Mouse (Mus musculus): Measurements from ENCODE around the gene Hes2. TPM values are rescaled to one million over a fixed set of nuclear protein-coding genes. Genes with fewer than 3 reads are reported as not detected.

The Hes2 gene
- total and polyA plus RNA-seq, 3 experiments = 0.04 to 0.33 TPM; not detected in 1

GRCm38 (mm10) chr4:152117538-152117937 is 41.1 kb upstream of the Hes2 start:
- Histone ChIP-seq H3K9me3 (replicated peaks) (no peaks in the 10 kb centered on the region), H3K4me1 (ENCODE audit: insufficient read depth, low read depth, low read length) (0 out of 2 replicates have a peak, but pooled peaks cover 2% of the 10 kb centered on the region), H3K36me3 (replicated peaks) (no peaks in the 10 kb centered on the region), H3K27me3 (ENCODE audit: insufficient read depth, low read length) (peaks cover 66% of the 10 kb centered on the region), H3K4me3 (ENCODE audit: low read depth, low read length) (no peak overlapping the region)
- TF ChIP-seq POLR2AphosphoS5 (IDR thresholded peaks at IDR 0.05; ENCODE audit: insufficient replicate concordance, low read depth, low read length) = no peak
- no peak for TF ChIP-seq GATA2 (IDR thresholded peaks at IDR 0.05; ENCODE audit: borderline replicate concordance, low read depth, low read length)
- TF ChIP-seq TAL1 (conservative IDR thresholded peaks at IDR 0.05; ENCODE audit: low read depth, low read length) = no peak
- TF ChIP-seq CTCF (IDR thresholded peaks at IDR 0.05; ENCODE audit: low read depth, low read length) = no peak
- TF ChIP-seq GATA1 (IDR thresholded peaks at IDR 0.05; ENCODE audit: borderline replicate concordance, low read length) = no peak
- no peak for ATAC-seq (ENCODE audit: extremely low read depth, insufficient number of reproducible peaks, low FRiP score, poor library complexity, severe bottlenecking)
- no peak for DNase-seq (ENCODE audit: low spot score)

GRCm38 (mm10) chr4:152119396-152120292 is 39.0 kb upstream of the Hes2 start:
- Histone ChIP-seq H3K27me3 (ENCODE audit: insufficient read depth, low read length) (peaks cover 80% of the 10 kb centered on the region), H3K4me1 (ENCODE audit: insufficient read depth, low read depth, low read length) (0 out of 2 replicates have a peak, but pooled peaks cover 2% of the 10 kb centered on the region)
- no peak for ATAC-seq (ENCODE audit: extremely low read depth, insufficient number of reproducible peaks, low FRiP score, poor library complexity, severe bottlenecking)

GRCm38 (mm10) chr4:152120311-152121182 is 38.1 kb upstream of the Hes2 start:
- DNase-seq (ENCODE audit: low spot score) (no peak), ATAC-seq (ENCODE audit: extremely low read depth, insufficient number of reproducible peaks, low FRiP score, poor library complexity, severe bottlenecking) (no peak)
- peaks cover under 1% of the 10 kb centered on the region; the same call in 1 of the 2 replicates for H3K9me3 ChIP-seq (replicated peaks)
- H3K4me3 ChIP-seq (ENCODE audit: low read depth, low read length) = no peak overlapping the region; the same call in 1 of the 2 replicates
- H3K27me3 ChIP-seq (ENCODE audit: insufficient read depth, low read length) = peaks cover 81% of the 10 kb centered on the region
- 0 out of 2 replicates have a peak, but pooled peaks cover 2% of the 10 kb centered on the region for H3K4me1 ChIP-seq (ENCODE audit: insufficient read depth, low read depth, low read length)
- TF ChIP-seq TAL1 (conservative IDR thresholded peaks at IDR 0.05; ENCODE audit: low read depth, low read length) (no peak), POLR2AphosphoS5 (IDR thresholded peaks at IDR 0.05; ENCODE audit: insufficient replicate concordance, low read depth, low read length) (no peak), GATA2 (IDR thresholded peaks at IDR 0.05; ENCODE audit: borderline replicate concordance, low read depth, low read length) (no peak), GATA1 (IDR thresholded peaks at IDR 0.05; ENCODE audit: borderline replicate concordance, low read length) (no peak), CTCF (IDR thresholded peaks at IDR 0.05; ENCODE audit: low read depth, low read length) (no peak)
- peaks cover 6% of the 10 kb centered on the region for H3K36me3 ChIP-seq (replicated peaks)

More at GRCm38 (mm10) chr4:152119396-152120292, 39.0 kb upstream of the Hes2 start:
- no peaks in the 10 kb centered on the region for H3K9me3 ChIP-seq (replicated peaks)
- no peak for DNase-seq (ENCODE audit: low spot score)
- H3K4me3 ChIP-seq (ENCODE audit: low read depth, low read length) = no peak overlapping the region
- no peak for TF ChIP-seq GATA1 (IDR thresholded peaks at IDR 0.05; ENCODE audit: borderline replicate concordance, low read length)
- 0 out of 2 replicates have a peak, but pooled peaks have one; percentile 10 for TF ChIP-seq CTCF (IDR thresholded peaks at IDR 0.05; ENCODE audit: low read depth, low read length)
- no peaks in the 10 kb centered on the region for H3K36me3 ChIP-seq (replicated peaks)

DNA sequence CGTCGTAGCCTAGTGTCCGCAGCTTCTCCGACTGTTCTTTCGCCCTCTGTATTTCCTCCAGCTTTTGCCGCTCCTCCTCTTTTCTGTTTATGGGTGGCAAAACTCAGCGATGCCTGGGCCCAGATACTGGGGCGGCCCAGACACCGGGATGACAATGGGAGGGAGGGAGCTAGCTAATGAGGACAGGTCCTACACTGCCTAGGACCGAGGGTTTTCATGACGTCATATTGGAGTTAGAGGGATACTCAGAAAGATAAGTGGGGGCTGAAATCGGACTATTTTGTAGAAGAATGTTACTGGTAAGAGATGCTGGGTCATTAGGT is 37.5 kb upstream of the Hes2 start:
- ATAC-seq (ENCODE audit: extremely low read depth, insufficient number of reproducible peaks, low FRiP score, poor library complexity, severe bottlenecking) = no peak

GRCm38 (mm10) chr4:152124361-152124961 is 34.2 kb upstream of the Hes2 start:
- Histone ChIP-seq H3K36me3 (replicated peaks) (peaks cover 28% of the 10 kb centered on the region), H3K4me1 (ENCODE audit: insufficient read depth, low read depth, low read length) (peaks cover 6% of the 10 kb centered on the region), H3K4me3 (ENCODE audit: low read depth, low read length) (no peak overlapping the region), H3K27me3 (ENCODE audit: insufficient read depth, low read length) (peaks cover 52% of the 10 kb centered on the region), H3K9me3 (replicated peaks) (peaks cover 14% of the 10 kb centered on the region)
- ATAC-seq (ENCODE audit: extremely low read depth, insufficient number of reproducible peaks, low FRiP score, poor library complexity, severe bottlenecking) (no peak), DNase-seq (ENCODE audit: low spot score) (no peak)
- TF ChIP-seq CTCF (IDR thresholded peaks at IDR 0.05; ENCODE audit: low read depth, low read length) (no peak), GATA2 (IDR thresholded peaks at IDR 0.05; ENCODE audit: borderline replicate concordance, low read depth, low read length) (no peak), POLR2AphosphoS5 (IDR thresholded peaks at IDR 0.05; ENCODE audit: insufficient replicate concordance, low read depth, low read length) (no peak), TAL1 (conservative IDR thresholded peaks at IDR 0.05; ENCODE audit: low read depth, low read length) (no peak), GATA1 (IDR thresholded peaks at IDR 0.05; ENCODE audit: borderline replicate concordance, low read length) (no peak)

More for the DNA sequence above, 37.5 kb upstream of the Hes2 start:
- TF ChIP-seq TAL1 (conservative IDR thresholded peaks at IDR 0.05; ENCODE audit: low read depth, low read length) (no peak), GATA1 (IDR thresholded peaks at IDR 0.05; ENCODE audit: borderline replicate concordance, low read length) (no peak), CTCF (IDR thresholded peaks at IDR 0.05; ENCODE audit: low read depth, low read length) (no peak), POLR2AphosphoS5 (IDR thresholded peaks at IDR 0.05; ENCODE audit: insufficient replicate concordance, low read depth, low read length) (no peak), GATA2 (IDR thresholded peaks at IDR 0.05; ENCODE audit: borderline replicate concordance, low read depth, low read length) (no peak)
- DNase-seq (ENCODE audit: low spot score) = no peak
- H3K9me3 ChIP-seq (replicated peaks) = peaks cover 6% of the 10 kb centered on the region
- peaks cover 12% of the 10 kb centered on the region for H3K36me3 ChIP-seq (replicated peaks)
- H3K4me3 ChIP-seq (ENCODE audit: low read depth, low read length) = no peak overlapping the region
- 0 out of 2 replicates have a peak, but pooled peaks cover 2% of the 10 kb centered on the region for H3K4me1 ChIP-seq (ENCODE audit: insufficient read depth, low read depth, low read length)
- H3K27me3 ChIP-seq (ENCODE audit: insufficient read depth, low read length) = peaks cover 81% of the 10 kb centered on the region

All from G1E (cell line).